Mouse (Mus musculus) cerebellum, adult 9-10 months (tissue): Measurements from ENCODE around the gene C1ra.
A peak's percentile ranks its signal among the peaks of the same experiment; 100 is the strongest.
"Not testable (repeated sequence)": the region's sequence is repeated elsewhere in the genome, so short reads cannot be mapped to it uniquely, and the experiment has no call there.

Experiments
- DNase-seq: peaks from one replicate; pipeline ENCODE4 v3.0.0; 2022

Gene C1ra

GRCm38 (mm10) chr6:124549023-124549550 is 36.9 kb downstream of the C1ra start:
- no peak for DNase-seq

DNA sequence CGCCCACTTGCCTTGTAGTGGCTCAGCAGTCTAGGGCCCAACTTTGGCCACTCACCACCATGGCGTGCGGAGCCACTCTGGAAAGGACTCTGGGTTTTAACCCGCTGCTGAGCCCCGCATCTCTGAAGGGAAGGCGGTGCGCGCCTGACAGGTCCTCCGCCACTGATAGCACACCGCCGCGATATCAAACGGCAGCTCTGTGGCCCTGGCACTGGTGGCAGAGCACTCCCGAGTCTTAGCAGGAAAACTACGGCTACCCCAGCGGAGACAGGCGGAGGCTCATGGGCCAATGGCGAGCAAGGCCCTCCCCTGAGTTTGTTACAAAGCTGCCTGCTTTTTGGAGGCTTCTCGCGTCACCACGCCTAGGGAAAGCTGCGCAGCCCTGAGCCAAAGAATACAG is 40.6 kb downstream of the C1ra start:
- no peak for DNase-seq

- not testable (repeated sequence) for DNase-seq
These were observed 43.8 kb downstream of the C1ra start for GRCm38 (mm10) chr6:124555956-124556355.

DNA sequence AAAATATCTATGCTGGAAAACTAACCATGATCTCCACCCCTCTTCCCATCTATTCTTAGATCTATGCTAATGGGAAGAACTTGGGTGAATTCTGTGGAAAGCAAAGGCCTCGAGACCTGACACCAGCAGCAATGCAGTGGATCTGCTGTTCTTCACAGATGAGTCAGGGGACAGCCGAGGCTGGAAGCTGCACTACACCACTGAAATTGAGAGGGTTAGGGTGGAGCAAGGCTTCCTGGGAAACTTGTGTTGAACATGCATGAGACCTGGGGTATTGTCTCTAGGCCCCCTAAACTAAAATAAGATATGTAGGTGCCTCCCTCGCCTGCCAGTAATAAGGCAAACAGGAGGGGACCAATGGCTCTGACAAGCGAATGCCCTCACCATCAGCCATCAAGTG is 49.0 kb downstream of the C1ra start:
- not testable (repeated sequence) for DNase-seq

- DNase-seq: not testable (repeated sequence)
These were observed 49.4 kb downstream of the C1ra start for GRCm38 (mm10) chr6:124561611-124562010.

GRCm38 (mm10) chr6:124570026-124570425 is 57.8 kb downstream of the C1ra start, which contains the start of gene C1rb:
TSS of gene C1rb (plus strand) at chr6:124570294.
- peak; percentile 75 for DNase-seq
